Mouse (Mus musculus): Measurements from ENCODE around the gene Myo9a. TPM values are rescaled to one million over a fixed set of nuclear protein-coding genes. Genes with fewer than 3 reads are reported as not detected.
A peak's percentile ranks its signal among the peaks of the same experiment; 100 is the strongest.

Gene Myo9a
- total and polyA plus RNA-seq, 2 experiments, result 0.40 to 9.3 TPM

- no peaks in the 10 kb centered on the region for H3K4me1 ChIP-seq (ENCODE audit: control insufficient read depth, insufficient read depth, low read length)
- DNase-seq (ENCODE audit: extremely low read depth, low read depth, low spot score), result no peak
- no peak for TF ChIP-seq POLR2A (IDR thresholded peaks at IDR 0.05; ENCODE audit: extremely low read depth, insufficient read depth, low read length)
- TF ChIP-seq CTCF (IDR thresholded peaks at IDR 0.05; ENCODE audit: low read depth, low read length), result no peak
- 95% methylated on average over 3 of the region's 3 CpGs for WGBS
- H3K27ac ChIP-seq (replicated peaks; ENCODE audit: insufficient read depth, low read depth, low read length), result no peak overlapping the region
- H3K4me3 ChIP-seq (ENCODE audit: insufficient read depth, low read depth, low read length), result no peak overlapping the region
- H3K36me3 ChIP-seq (ENCODE audit: control insufficient read depth, insufficient read depth, low read length), result no peaks in the 10 kb centered on the region
- H3K9ac ChIP-seq (ENCODE audit: low read depth, low read length), result no peak overlapping the region
- no peaks in the 10 kb centered on the region for H3K27me3 ChIP-seq (ENCODE audit: control insufficient read depth, insufficient read depth, low read length)
- H3K79me2 ChIP-seq (ENCODE audit: control insufficient read depth, insufficient read depth, low read length), result no peaks in the 10 kb centered on the region
These were observed 6.8 kb upstream of the Myo9a start for GRCm38 (mm10) chr9:59743903-59744302.

GRCm38 (mm10) chr9:59748387-59748786, 2.3 kb upstream of the Myo9a start:
- Histone ChIP-seq H3K4me1 (ENCODE audit: control insufficient read depth, insufficient read depth, low read length) (no peaks in the 10 kb centered on the region; the same call in 1 of the 2 replicates), H3K4me3 (ENCODE audit: insufficient read depth, low read depth, low read length) (no peak overlapping the region), H3K9ac (ENCODE audit: low read depth, low read length) (no peak overlapping the region), H3K27ac (replicated peaks; ENCODE audit: insufficient read depth, low read depth, low read length) (no peak overlapping the region), H3K36me3 (ENCODE audit: control insufficient read depth, insufficient read depth, low read length) (no peaks in the 10 kb centered on the region), H3K27me3 (ENCODE audit: control insufficient read depth, insufficient read depth, low read length) (no peaks in the 10 kb centered on the region), H3K79me2 (ENCODE audit: control insufficient read depth, insufficient read depth, low read length) (no peaks in the 10 kb centered on the region)
- TF ChIP-seq CTCF (IDR thresholded peaks at IDR 0.05; ENCODE audit: low read depth, low read length) (no peak), POLR2A (IDR thresholded peaks at IDR 0.05; ENCODE audit: extremely low read depth, insufficient read depth, low read length) (no peak)
- DNase-seq (ENCODE audit: extremely low read depth, low read depth, low spot score), result no peak
- 66% methylated on average over 2 of the region's 2 CpGs for WGBS

DNA sequence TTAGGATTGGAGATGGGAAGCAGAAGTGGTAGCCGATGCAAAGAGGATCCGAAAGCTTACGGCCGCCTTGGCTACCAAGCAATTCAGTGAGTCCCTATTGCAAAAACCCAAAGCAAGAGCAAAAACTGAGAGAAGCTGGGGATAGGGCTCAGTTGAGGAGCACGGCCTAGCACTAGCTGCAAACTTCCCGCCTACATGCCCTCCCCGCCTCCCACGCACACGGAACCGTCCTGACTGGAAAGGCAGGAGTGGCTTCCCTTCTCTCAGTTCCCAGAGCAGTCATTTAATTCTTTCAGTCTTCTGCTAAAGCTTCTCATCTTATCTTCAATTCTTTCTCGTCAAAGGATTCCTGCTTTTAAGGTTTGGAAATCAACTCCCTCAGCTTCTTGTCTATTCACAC, 1.7 kb upstream of the Myo9a start:
- Histone ChIP-seq H3K27me3 (ENCODE audit: control insufficient read depth, insufficient read depth, low read length) (no peaks in the 10 kb centered on the region), H3K4me1 (ENCODE audit: control insufficient read depth, insufficient read depth, low read length) (no peaks in the 10 kb centered on the region; the same call in 1 of the 2 replicates), H3K79me2 (ENCODE audit: control insufficient read depth, insufficient read depth, low read length) (no peaks in the 10 kb centered on the region), H3K9ac (ENCODE audit: low read depth, low read length) (no peak overlapping the region), H3K27ac (replicated peaks; ENCODE audit: insufficient read depth, low read depth, low read length) (no peak overlapping the region), H3K36me3 (ENCODE audit: control insufficient read depth, insufficient read depth, low read length) (no peaks in the 10 kb centered on the region), H3K4me3 (ENCODE audit: insufficient read depth, low read depth, low read length) (no peak overlapping the region)
- no peak for TF ChIP-seq CTCF (IDR thresholded peaks at IDR 0.05; ENCODE audit: low read depth, low read length)
- no peak for TF ChIP-seq POLR2A (IDR thresholded peaks at IDR 0.05; ENCODE audit: extremely low read depth, insufficient read depth, low read length)
- WGBS, result 77% methylated on average over 11 of the region's 11 CpGs
- DNase-seq (ENCODE audit: extremely low read depth, low read depth, low spot score), result peak; percentile 31

GRCm38 (mm10) chr9:59749581-59750265, 973 bp upstream of the Myo9a start:
- WGBS, result 37% methylated on average over 12 of the region's 12 CpGs
- no peaks in the 10 kb centered on the region for H3K36me3 ChIP-seq (ENCODE audit: control insufficient read depth, insufficient read depth, low read length)
- H3K27me3 ChIP-seq (ENCODE audit: control insufficient read depth, insufficient read depth, low read length), result no peaks in the 10 kb centered on the region
- H3K4me3 ChIP-seq (ENCODE audit: insufficient read depth, low read depth, low read length), result peak overlapping the region; percentile 52; the same call in 1 of the 2 replicates
- DNase-seq (ENCODE audit: extremely low read depth, low read depth, low spot score), result no peak
- TF ChIP-seq POLR2A (IDR thresholded peaks at IDR 0.05; ENCODE audit: extremely low read depth, insufficient read depth, low read length), result no peak
- TF ChIP-seq CTCF (IDR thresholded peaks at IDR 0.05; ENCODE audit: low read depth, low read length), result no peak
- no peak overlapping the region for H3K9ac ChIP-seq (ENCODE audit: low read depth, low read length)
- peak overlapping the region; percentile 51; the same call in 1 of the 2 replicates for H3K27ac ChIP-seq (replicated peaks; ENCODE audit: insufficient read depth, low read depth, low read length)
- H3K79me2 ChIP-seq (ENCODE audit: control insufficient read depth, insufficient read depth, low read length), result no peaks in the 10 kb centered on the region
- H3K4me1 ChIP-seq (ENCODE audit: control insufficient read depth, insufficient read depth, low read length), result no peaks in the 10 kb centered on the region; the same call in 1 of the 2 replicates

DNA sequence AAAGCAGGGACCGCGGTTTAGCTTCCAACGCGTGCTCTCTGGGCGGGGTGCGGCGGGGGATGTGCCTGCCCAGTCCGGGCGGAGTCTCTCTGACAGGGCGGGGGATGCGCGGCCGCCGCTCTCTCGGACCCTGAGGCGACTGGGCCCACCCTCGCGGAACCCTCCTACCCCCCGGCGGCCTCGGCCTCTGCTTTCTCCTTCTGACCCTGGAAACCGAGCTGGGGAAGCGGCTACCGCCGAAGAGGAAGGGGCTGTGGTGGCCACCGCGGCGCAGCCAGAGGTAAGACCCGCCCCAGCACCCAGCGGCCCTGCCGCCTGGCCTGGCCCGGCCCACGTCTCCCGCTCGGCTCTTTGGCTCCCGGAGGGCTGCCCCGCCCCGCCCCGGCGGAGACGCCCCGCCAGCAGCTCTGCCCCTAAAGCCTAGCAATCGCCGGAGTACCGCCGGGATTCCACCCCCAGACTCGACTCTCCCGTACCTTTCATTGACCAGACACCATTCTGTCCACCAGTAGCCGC, 428 bp downstream of the Myo9a start:
- peak; percentile 63 for DNase-seq (ENCODE audit: extremely low read depth, low read depth, low spot score)
- H3K36me3 ChIP-seq (ENCODE audit: control insufficient read depth, insufficient read depth, low read length), result no peaks in the 10 kb centered on the region
- peak overlapping the region; percentile 87 for H3K4me3 ChIP-seq (ENCODE audit: insufficient read depth, low read depth, low read length)
- no peaks in the 10 kb centered on the region; the same call in 1 of the 2 replicates for H3K4me1 ChIP-seq (ENCODE audit: control insufficient read depth, insufficient read depth, low read length)
- WGBS, result under 1% methylated on average over 45 of the region's 49 CpGs
- H3K79me2 ChIP-seq (ENCODE audit: control insufficient read depth, insufficient read depth, low read length), result no peaks in the 10 kb centered on the region
- no peaks in the 10 kb centered on the region for H3K27me3 ChIP-seq (ENCODE audit: control insufficient read depth, insufficient read depth, low read length)
- H3K9ac ChIP-seq (ENCODE audit: low read depth, low read length), result peak overlapping the region; percentile 83
- H3K27ac ChIP-seq (replicated peaks; ENCODE audit: insufficient read depth, low read depth, low read length), result peak overlapping the region; percentile 86
- TF ChIP-seq POLR2A (IDR thresholded peaks at IDR 0.05; ENCODE audit: extremely low read depth, insufficient read depth, low read length), result no peak
- TF ChIP-seq CTCF (IDR thresholded peaks at IDR 0.05; ENCODE audit: low read depth, low read length), result no peak

- no peaks in the 10 kb centered on the region; the same call in 1 of the 2 replicates for H3K4me1 ChIP-seq (ENCODE audit: control insufficient read depth, insufficient read depth, low read length)
- H3K27me3 ChIP-seq (ENCODE audit: control insufficient read depth, insufficient read depth, low read length), result no peaks in the 10 kb centered on the region
- no peak overlapping the region; the same call in 1 of the 2 replicates for H3K27ac ChIP-seq (replicated peaks; ENCODE audit: insufficient read depth, low read depth, low read length)
- H3K79me2 ChIP-seq (ENCODE audit: control insufficient read depth, insufficient read depth, low read length), result no peaks in the 10 kb centered on the region
- H3K9ac ChIP-seq (ENCODE audit: low read depth, low read length), result peak overlapping the region; percentile 34; the same call in 1 of the 2 replicates
- DNase-seq (ENCODE audit: extremely low read depth, low read depth, low spot score), result no peak
- peak overlapping the region; percentile 87 for H3K4me3 ChIP-seq (ENCODE audit: insufficient read depth, low read depth, low read length)
- TF ChIP-seq POLR2A (IDR thresholded peaks at IDR 0.05; ENCODE audit: extremely low read depth, insufficient read depth, low read length), result no peak
- no peak for TF ChIP-seq CTCF (IDR thresholded peaks at IDR 0.05; ENCODE audit: low read depth, low read length)
- H3K36me3 ChIP-seq (ENCODE audit: control insufficient read depth, insufficient read depth, low read length), result no peaks in the 10 kb centered on the region
- 0% methylated on average over 2 of the region's 2 CpGs for WGBS
These were observed 1.3 kb downstream of the Myo9a start for GRCm38 (mm10) chr9:59751966-59752365.

Measured in liver, adult 2 months (tissue).